Mouse (Mus musculus): ENCODE data around the gene Alpk1.

DNA sequence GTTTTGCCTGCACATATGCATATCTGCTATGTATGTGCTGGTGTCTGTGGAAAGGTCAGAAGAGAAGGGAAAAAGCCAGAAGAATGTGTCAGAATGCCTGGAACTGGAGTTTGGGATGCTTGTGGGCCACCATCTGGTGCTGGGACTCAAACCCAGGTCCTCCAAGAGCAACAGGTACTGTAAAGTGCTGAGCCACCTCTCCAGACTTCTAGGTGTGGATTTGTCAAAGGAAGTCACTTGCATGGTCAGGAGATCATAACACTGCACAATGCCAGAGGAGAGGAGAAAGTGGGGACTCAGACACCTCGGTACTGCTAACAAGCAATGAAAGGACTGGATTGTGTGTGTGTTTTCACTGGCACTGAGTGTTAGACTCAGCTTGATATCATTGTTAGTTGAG is 150.1 kb downstream of the Alpk1 start:
- TF ChIP-seq CTCF (IDR thresholded peaks at IDR 0.05; ENCODE audit: low read depth): no peak
- TF ChIP-seq EP300 (IDR thresholded peaks at IDR 0.05; ENCODE audit: low read depth): no peak

All from liver, embryonic 14.5 days (tissue).